Mouse (Mus musculus): Measurements from ENCODE around the gene Pcnp.

Pcnp gene

GRCm38 (mm10) chr16:56036501-56036900, 7.0 kb upstream of the Pcnp start:
- no peak for DNase-seq

GRCm38 (mm10) chr16:56034566-56034965, 5.0 kb upstream of the Pcnp start:
- no peak for DNase-seq

- DNase-seq, result peak in 1 of 2 experiments; percentile 74
Observed at GRCm38 (mm10) chr16:56028722-56029551, 602 bp downstream of the Pcnp start.

- no peak for DNase-seq
Observed at GRCm38 (mm10) chr16:56027854-56028629, 1.5 kb downstream of the Pcnp start.

GRCm38 (mm10) chr16:56019660-56020059, 9.9 kb downstream of the Pcnp start:
- DNase-seq, result no peak

GRCm38 (mm10) chr16:56014076-56014475, 15.5 kb downstream of the Pcnp start:
- DNase-seq, result no peak

- DNase-seq, result no peak
Observed at GRCm38 (mm10) chr16:56012789-56013743, 16.5 kb downstream of the Pcnp start.

GRCm38 (mm10) chr16:56008862-56009261, 20.7 kb downstream of the Pcnp start:
- DNase-seq, result no peak

- DNase-seq, result no peak
Observed at GRCm38 (mm10) chr16:56006798-56007197, 22.7 kb downstream of the Pcnp start.

GRCm38 (mm10) chr16:55994235-55994634, 35.3 kb downstream of the Pcnp start:
- no peak for DNase-seq

- DNase-seq, result no peak
Observed at GRCm38 (mm10) chr16:55990311-55990710, 39.2 kb downstream of the Pcnp start.

GRCm38 (mm10) chr16:55986001-55986400, 43.5 kb downstream of the Pcnp start:
- no peak for DNase-seq

- DNase-seq, result no peak
Observed at GRCm38 (mm10) chr16:55974903-55975285, 54.6 kb downstream of the Pcnp start.

GRCm38 (mm10) chr16:55974256-55974902, 55.2 kb downstream of the Pcnp start:
- peak; percentile 87 to 93 for DNase-seq

- peak; percentile 100 for DNase-seq
Observed at GRCm38 (mm10) chr16:55973431-55974255, 55.9 kb downstream of the Pcnp start, which contains the start of gene Zbtb11. Gene Zbtb11, plus strand, starts transcription at chr16:55973883.

GRCm38 (mm10) chr16:55972626-55973201, 56.8 kb downstream of the Pcnp start:
- no peak for DNase-seq

- DNase-seq, result no peak
Observed at GRCm38 (mm10) chr16:55971735-55972615, 57.6 kb downstream of the Pcnp start.

- no peak for DNase-seq
Observed at GRCm38 (mm10) chr16:55970416-55970815, 59.1 kb downstream of the Pcnp start.

GRCm38 (mm10) chr16:55969147-55969546, 60.4 kb downstream of the Pcnp start:
- DNase-seq, result peak; percentile 67 to 69

GRCm38 (mm10) chr16:55967221-55967620, 62.3 kb downstream of the Pcnp start:
- no peak for DNase-seq
